Comparison of ENCODE assay signal across 9 mouse cellular contexts in genomic region chr9:63091101-63091921, GRCm38 (mm10). TPM values are rescaled to one million over a fixed set of nuclear protein-coding genes. Genes with fewer than 3 reads are reported as not detected.
DNase-seq lines count a peak whose midpoint lies in the region; ATAC-seq and TF ChIP-seq lines count a peak whose summit lies in the region.
"Had no signal": no experiment of that assay in that cellular context is flagged by ENCODE, and none has a peak within 500 bp of the region (broad histone marks: within the 10 kb centered on the region; RNA-seq: fewer than 3 reads in every experiment).

No protein-coding gene starts in this region.

- H3K27ac ChIP-seq in heart, adult 2 months: peak overlapping the region; percentile 84
- peak overlapping the region; percentile 37; the same call in 1 of the 2 replicates for H3K27ac ChIP-seq in intestine, postnatal 0 days (ENCODE audit: low read depth, low read length)
- H3K27ac ChIP-seq in liver, embryonic 15.5 days (replicated peaks): peak overlapping the region; percentile 41; the same call in 1 of the 2 replicates
- H3K27ac ChIP-seq in neural tube, embryonic 13.5 days (replicated peaks): peak overlapping the region; percentile 82

- TF ChIP-seq POLR2A in heart, adult 2 months (IDR thresholded peaks at IDR 0.05; ENCODE audit: insufficient read depth, low read depth, low read length): no peak

- H3K4me3 ChIP-seq in heart, adult 2 months: peak overlapping the region; percentile 29
- H3K4me3 ChIP-seq in intestine, postnatal 0 days (ENCODE audit: low read depth, low read length): peak overlapping the region; percentile 38
- H3K4me3 ChIP-seq in liver, embryonic 15.5 days (replicated peaks): no peak overlapping the region
- peak overlapping the region; percentile 26 for H3K4me3 ChIP-seq in neural tube, embryonic 13.5 days

- no peak for ATAC-seq in intestine, postnatal 0 days
- no peak for ATAC-seq in liver, embryonic 15.5 days (ENCODE audit: insufficient read depth)
- ATAC-seq in neural tube, embryonic 13.5 days (ENCODE audit: low read depth): no peak

- H3K27me3 ChIP-seq in heart, adult 2 months (ENCODE audit: control insufficient read depth, insufficient read depth, low read length): no peaks in the 10 kb centered on the region
- no peaks in the 10 kb centered on the region for H3K27me3 ChIP-seq in intestine, postnatal 0 days (replicated peaks; ENCODE audit: control insufficient read depth, insufficient read depth, low read length)
- no peaks in the 10 kb centered on the region for H3K27me3 ChIP-seq in liver, embryonic 15.5 days
- H3K27me3 ChIP-seq in neural tube, embryonic 13.5 days: no peaks in the 10 kb centered on the region

- TF ChIP-seq EP300 in heart, adult 2 months (IDR thresholded peaks at IDR 0.05; ENCODE audit: insufficient read depth, low read depth, low read length): no peak

- intact Hi-C loops in heart, adult 2 months (cut with DNase I): loop anchor here (2.0 kb wide), 1 partner anchor 31 kb away; no protein-coding TSS in a partner anchor

- peaks cover 10% of the 10 kb centered on the region for H3K4me1 ChIP-seq in heart, adult 2 months (ENCODE audit: control insufficient read depth, insufficient read depth, low read length)
- H3K4me1 ChIP-seq in intestine, postnatal 0 days (replicated peaks; ENCODE audit: control insufficient read depth, insufficient read depth, low read length): no peaks in the 10 kb centered on the region
- H3K4me1 ChIP-seq in liver, embryonic 15.5 days (replicated peaks): 0 out of 2 replicates have a peak, but pooled peaks cover 7% of the 10 kb centered on the region
- H3K4me1 ChIP-seq in neural tube, embryonic 13.5 days (replicated peaks): peaks cover 32% of the 10 kb centered on the region

- H3K9ac ChIP-seq in heart, adult 2 months (ENCODE audit: low read depth, low read length): no peak overlapping the region; the same call in 1 of the 2 replicates
- H3K9ac ChIP-seq in intestine, postnatal 0 days (ENCODE audit: low read depth, low read length): no peak overlapping the region
- H3K9ac ChIP-seq in liver, embryonic 15.5 days: no peak overlapping the region
- H3K9ac ChIP-seq in neural tube, embryonic 13.5 days: peak overlapping the region; percentile 56

- H3K79me2 ChIP-seq in heart, adult 2 months (replicated peaks; ENCODE audit: control insufficient read depth, insufficient read depth, low read length): no peaks in the 10 kb centered on the region

- DNase-seq in adrenal gland, adult 2 months: peak; percentile 42
- no peak for DNase-seq in adrenal gland, postnatal 4 days (ENCODE audit: low spot score in 2 of 2)
- DNase-seq in cerebellum, postnatal 14 days: peak; percentile 43 to 54
- DNase-seq in heart, adult 2 months: peak; percentile 62 to 69
- DNase-seq in right cerebral cortex, postnatal 36 days (ENCODE audit: low spot score in 2 of 2): no peak

- H3K36me3 ChIP-seq in heart, adult 2 months (ENCODE audit: control insufficient read depth, insufficient read depth, low read length): no peaks in the 10 kb centered on the region
- H3K36me3 ChIP-seq in intestine, postnatal 0 days (ENCODE audit: control insufficient read depth, insufficient read depth): no peaks in the 10 kb centered on the region
- H3K36me3 ChIP-seq in liver, embryonic 15.5 days (replicated peaks): no peaks in the 10 kb centered on the region
- no peaks in the 10 kb centered on the region for H3K36me3 ChIP-seq in neural tube, embryonic 13.5 days

- WGBS in heart, adult 2 months: 15% methylated on average over 23 of the region's 23 CpGs
- WGBS in intestine, postnatal 0 days: 11% methylated on average over 23 of the region's 23 CpGs
- 36% methylated on average over 23 of the region's 23 CpGs for WGBS in liver, embryonic 15.5 days (ENCODE audit: insufficient replicate concordance)
- WGBS in neural tube, embryonic 13.5 days: 18% methylated on average over 23 of the region's 23 CpGs

- TF ChIP-seq CTCF in heart, adult 2 months (IDR thresholded peaks at IDR 0.05): no peak
- TF ChIP-seq CTCF in intestine, postnatal 0 days (IDR thresholded peaks at IDR 0.05; ENCODE audit: low read depth): no peak

- H3K9me3 ChIP-seq in intestine, postnatal 0 days (ENCODE audit: control insufficient read depth): no peaks in the 10 kb centered on the region
- no peaks in the 10 kb centered on the region for H3K9me3 ChIP-seq in liver, embryonic 15.5 days (replicated peaks)
- H3K9me3 ChIP-seq in neural tube, embryonic 13.5 days: no peaks in the 10 kb centered on the region
- H3K9me3 ChIP-seq: megakaryocyte, embryonic 14.5 days had no signal

- peak overlapping the region; percentile 70 for H3K4me2 ChIP-seq in intestine, postnatal 0 days (replicated peaks; ENCODE audit: low read depth)
- peak overlapping the region; percentile 43; the same call in 1 of the 2 replicates for H3K4me2 ChIP-seq in liver, embryonic 15.5 days
- peak overlapping the region; percentile 53 for H3K4me2 ChIP-seq in neural tube, embryonic 13.5 days

RNA-seq across cellular contexts. Expression of gene Skor1, which starts 57.5 kb away (rescaled TPM):
- total RNA-seq in adrenal gland, adult 2 months (2021): under 1 TPM in 1 of 2 experiments, not detected in 1; 0.14 TPM
- polyA plus RNA-seq in adrenal gland, adult 2 months (2012; rRNA removed): 0.04 and 0.11 TPM in 2 replicates
- total RNA-seq in adrenal gland, postnatal 4 days (2021): under 1 TPM; 0.23 to 0.34 TPM
- total RNA-seq in heart, adult 2 months (2021): under 1 TPM; 0.07 to 0.10 TPM
- polyA plus RNA-seq in heart, adult 2 months (2012; rRNA removed): 0.04 TPM in 1 of 2 replicates, not detected in the other
- not detected in 2 replicates for polyA plus RNA-seq in intestine, postnatal 0 days (2015; fragmentation: Nextera tagmentation; extraction: Ambion mirVana)
- polyA plus RNA-seq in liver, embryonic 15.5 days (2015; fragmentation: Nextera tagmentation; extraction: Ambion mirVana): not detected in 2 replicates
- 25.4 and 27.9 TPM in 2 replicates for polyA plus RNA-seq in neural tube, embryonic 13.5 days (2015; fragmentation: Nextera tagmentation; extraction: Ambion mirVana)

Comparison
In these comparisons a context has a peak if more than half of its experiments do, and no peak if none do; other contexts are left out.
1. DNase-seq: peak in adrenal gland, adult 2 months (single experiment), cerebellum, postnatal 14 days (2 of 2) and heart, adult 2 months (2 of 2); none in adrenal gland, postnatal 4 days (0 of 2) and right cerebral cortex, postnatal 36 days (0 of 2).
2. RNA of gene Skor1, which starts 57.5 kb away (polyA plus RNA-seq): 25.4 to 27.9 TPM in neural tube, embryonic 13.5 days; 0.04 to 0.11 TPM in adrenal gland, adult 2 months, 0.04 TPM in heart, adult 2 months, not detected in intestine, postnatal 0 days and not detected in liver, embryonic 15.5 days; every median in the first group is over 10 times any median in the second.
3. Peak in every context shown above with its lines, with median percentiles within 50 percentile points of each other: H3K27ac ChIP-seq and H3K4me2 ChIP-seq.